Mouse (Mus musculus) ES-E14 (cell line): ENCODE data around the gene Fth1. TPM values are rescaled to one million over a fixed set of nuclear protein-coding genes. Genes with fewer than 3 reads are reported as not detected.

Experiments used
- DNase-seq: peaks from one replicate; pipeline ENCODE4 v3.0.0-alpha.2; 2013; ENCODE audit warnings: low read depth, low spot score
- H3K27ac ChIP-seq: 2 replicates; pipeline ENCODE4 v1.5.1; 2012; ENCODE audit warnings: low read depth, mild to moderate bottlenecking, low read length, moderate library complexity, mixed read lengths; ENCODE audit not compliant: poor library complexity, insufficient read depth, severe bottlenecking
- H3K36me3 ChIP-seq: 2 replicates; pipeline ENCODE4 v1.6.1; 2012; ENCODE audit warnings: mild to moderate bottlenecking, low read length, moderate library complexity, mixed read lengths; ENCODE audit not compliant: control insufficient read depth, poor library complexity, insufficient read depth, severe bottlenecking
- H3K4me1 ChIP-seq, 2 experiments: fragments of 150-350 bp in 1 of 2; sonication (generic) in 1 of 2; 2 replicates each; pipeline ENCODE4 v1.6.1; 2012; ENCODE audit warnings: low read length in 2 of 2, mild to moderate bottlenecking in 1 of 2, mixed read lengths in 1 of 2; ENCODE audit not compliant: control insufficient read depth in 2 of 2, insufficient read depth in 2 of 2, poor library complexity in 1 of 2
- H3K4me3 ChIP-seq, 2 experiments: fragments of 150-350 bp in 1 of 2; sonication (generic) in 1 of 2; 2 replicates each; pipeline ENCODE4 v1.5.1; 2012; ENCODE audit warnings: low read length in 2 of 2, low read depth in 1 of 2, mild to moderate bottlenecking in 1 of 2, mixed read lengths in 1 of 2; ENCODE audit not compliant: insufficient read depth in 1 of 2, poor library complexity in 1 of 2, severe bottlenecking in 1 of 2
- H3K9ac ChIP-seq: 2 replicates; pipeline ENCODE4 v1.6.1; 2012; ENCODE audit warnings: low read depth, mild to moderate bottlenecking, low read length, mixed read lengths; ENCODE audit not compliant: poor library complexity, insufficient read depth, severe bottlenecking
- H3K9me3 ChIP-seq: fragments of 150-350 bp; sonication (generic); 2 replicates; pipeline ENCODE4 v1.6.1; 2012; ENCODE audit warnings: low read depth, mild to moderate bottlenecking, low read length; ENCODE audit not compliant: control insufficient read depth, insufficient read depth
- CHD2 ChIP-seq: IDR thresholded peaks from 2 replicates; pipeline ENCODE4 v1.6.1; 2014; ENCODE audit warnings: mild to moderate bottlenecking, low read depth, low read length, inconsistent platforms
- HCFC1 ChIP-seq: IDR thresholded peaks from 2 replicates; pipeline ENCODE4 v1.6.1; 2012; ENCODE audit warnings: low read length, inconsistent platforms, borderline replicate concordance; ENCODE audit not compliant: insufficient read depth
- MAFK ChIP-seq: IDR thresholded peaks from 2 replicates; pipeline ENCODE4 v1.6.1; 2014; ENCODE audit warnings: mild to moderate bottlenecking, low read depth, low read length, inconsistent platforms; ENCODE audit not compliant: insufficient read depth
- ZC3H11A ChIP-seq: IDR thresholded peaks from 2 replicates; pipeline ENCODE4 v1.6.1; 2012; ENCODE audit warnings: low read depth, mild to moderate bottlenecking, inconsistent platforms, low read length, borderline replicate concordance
- ZNF384 ChIP-seq: IDR thresholded peaks from 2 replicates; pipeline ENCODE4 v1.6.1; 2012; ENCODE audit warnings: low read depth, low read length, inconsistent platforms
- in situ Hi-C, 2 experiments: fragments of 600-800 bp; cut with MboI; formaldehyde crosslinking; loops; one replicate each; pipeline ENCODE4 v1.15.1; 2025; ENCODE audit warnings: low sequenced_read_pairs in 2 of 2, inconsistent platforms in 1 of 2; ENCODE audit not compliant: unreplicated experiment in 2 of 2
- total RNA-seq: library from RNA; depleted of rRNA; stranded (reverse); fragments of 300-350 nt; gene quantifications from 2 replicates; pipeline ENCODE4 v1.2.3, GENCODE M21; 2012

The Fth1 gene
- total RNA-seq, 1 experiment: 478 TPM

DNA sequence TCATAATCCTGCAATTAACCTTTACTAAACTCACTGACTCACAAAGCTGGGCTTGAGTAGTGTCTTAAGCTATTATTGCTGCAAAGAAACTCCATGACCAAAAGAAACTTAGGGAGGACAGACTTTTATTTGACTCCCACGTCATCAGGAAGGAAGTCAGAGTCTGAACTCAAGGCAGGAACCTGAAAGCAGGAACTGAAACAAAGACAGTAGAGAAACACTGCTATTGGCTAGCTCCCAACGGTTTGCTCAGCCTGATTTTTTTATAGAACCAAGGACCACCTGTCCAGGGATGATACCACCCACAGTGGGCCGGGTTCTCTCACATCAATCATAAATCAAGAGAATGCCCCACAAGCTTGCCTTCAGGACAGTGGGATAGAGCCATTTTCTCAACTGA is 28.0 kb upstream of the Fth1 start:
- Histone ChIP-seq H3K27ac (no peak overlapping the region), H3K4me1 (no peaks in the 10 kb centered on the region), H3K36me3 (no peaks in the 10 kb centered on the region), H3K4me3 (no peak overlapping the region), H3K9ac (no peak overlapping the region), H3K9me3 (no peaks in the 10 kb centered on the region)
- in situ Hi-C loops: no loop called here
- no peak for TF ChIP-seq CHD2
- no peak for TF ChIP-seq ZNF384
- TF ChIP-seq ZC3H11A: no peak
- TF ChIP-seq MAFK: no peak
- no peak for TF ChIP-seq HCFC1
- DNase-seq: no peak

GRCm38 (mm10) chr19:9952912-9953311 is 27.5 kb upstream of the Fth1 start:
- in situ Hi-C loops: no loop called here
- no peak for TF ChIP-seq MAFK
- TF ChIP-seq HCFC1: no peak
- no peak for TF ChIP-seq ZNF384
- no peak for TF ChIP-seq CHD2
- no peak for TF ChIP-seq ZC3H11A
- no peaks in the 10 kb centered on the region for H3K9me3 ChIP-seq
- H3K4me3 ChIP-seq: no peak overlapping the region
- H3K36me3 ChIP-seq: no peaks in the 10 kb centered on the region
- no peak overlapping the region for H3K9ac ChIP-seq
- DNase-seq: no peak
- no peaks in the 10 kb centered on the region for H3K4me1 ChIP-seq
- H3K27ac ChIP-seq: no peak overlapping the region

DNA sequence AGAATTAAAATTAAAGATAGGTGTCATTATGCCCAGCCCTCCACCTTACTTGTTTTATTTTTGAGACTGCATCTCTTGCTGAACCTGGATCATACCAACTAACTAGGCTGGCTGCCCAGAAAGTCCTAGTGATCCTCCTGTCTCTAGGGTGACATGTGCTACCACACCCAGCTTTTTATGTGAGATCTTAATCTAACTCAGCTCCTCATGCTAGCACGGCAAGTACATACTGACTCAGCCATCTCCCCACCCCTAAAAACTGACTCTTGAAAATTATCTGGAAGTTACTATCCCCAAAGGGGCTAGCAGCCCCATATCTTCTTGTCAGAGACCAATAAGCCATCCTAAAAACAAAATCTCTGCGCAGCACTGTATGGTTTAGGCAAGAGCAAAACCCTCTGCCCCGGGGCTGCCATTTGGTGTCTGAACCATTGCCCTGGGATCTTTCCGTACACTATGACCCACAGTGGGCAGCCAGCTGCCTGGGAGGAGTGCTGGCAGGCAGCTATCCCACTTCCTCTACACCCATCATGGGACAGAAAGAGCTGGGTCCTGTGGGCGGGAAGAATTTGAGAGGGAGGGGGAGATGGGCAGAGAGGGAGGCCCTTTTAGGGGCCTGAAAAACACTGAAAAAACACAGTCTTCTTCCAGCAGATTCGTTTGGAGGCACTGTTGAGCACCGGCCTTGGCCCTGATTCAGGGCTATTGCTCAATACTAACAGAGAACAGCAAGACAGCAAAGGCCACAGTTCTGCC is 26.2 kb upstream of the Fth1 start:
- in situ Hi-C loops: no loop called here
- Histone ChIP-seq H3K9ac (no peak overlapping the region), H3K4me1 (no peaks in the 10 kb centered on the region), H3K4me3 (no peak overlapping the region), H3K36me3 (no peaks in the 10 kb centered on the region), H3K9me3 (no peaks in the 10 kb centered on the region), H3K27ac (no peak overlapping the region)
- DNase-seq: no peak
- TF ChIP-seq MAFK (no peak), ZNF384 (no peak), ZC3H11A (no peak), HCFC1 (no peak), CHD2 (no peak)

DNA sequence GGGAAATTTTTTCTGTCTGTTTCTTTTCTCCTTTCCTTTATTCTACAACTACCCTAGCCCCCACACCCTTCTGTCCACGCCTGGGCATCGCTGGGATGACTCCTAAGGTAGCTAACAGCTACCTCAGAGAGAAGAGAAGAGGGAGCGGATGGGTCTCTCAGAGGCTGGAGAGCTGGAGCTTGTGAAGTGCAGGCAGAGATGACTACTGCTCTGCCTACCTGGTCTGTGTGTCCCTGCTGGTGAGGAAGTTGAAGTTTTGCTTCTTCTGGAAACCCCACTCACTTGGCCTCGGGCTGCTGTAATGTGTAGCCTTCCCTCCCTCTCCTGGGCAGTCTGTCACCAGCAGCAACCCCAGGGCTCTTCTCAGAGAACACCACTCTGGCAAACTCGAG is 25.6 kb upstream of the Fth1 start:
- no peak overlapping the region for H3K4me3 ChIP-seq
- H3K27ac ChIP-seq: no peak overlapping the region
- H3K9me3 ChIP-seq: no peaks in the 10 kb centered on the region
- TF ChIP-seq CHD2 (no peak), MAFK (no peak), ZNF384 (no peak), ZC3H11A (no peak), HCFC1 (no peak)
- H3K36me3 ChIP-seq: no peaks in the 10 kb centered on the region
- in situ Hi-C loops: no loop called here
- H3K9ac ChIP-seq: no peak overlapping the region
- DNase-seq: no peak
- no peaks in the 10 kb centered on the region for H3K4me1 ChIP-seq

- no peaks in the 10 kb centered on the region for H3K4me1 ChIP-seq
- H3K27ac ChIP-seq: no peak overlapping the region
- no peaks in the 10 kb centered on the region for H3K9me3 ChIP-seq
- H3K4me3 ChIP-seq: no peak overlapping the region
- in situ Hi-C loops: no loop called here
- no peak overlapping the region for H3K9ac ChIP-seq
- DNase-seq: no peak
- TF ChIP-seq MAFK: no peak
- no peak for TF ChIP-seq CHD2
- no peak for TF ChIP-seq ZNF384
- no peaks in the 10 kb centered on the region for H3K36me3 ChIP-seq
Measured at GRCm38 (mm10) chr19:9955438-9955837, 25.0 kb upstream of the Fth1 start.
